In the genomic region with DNA sequence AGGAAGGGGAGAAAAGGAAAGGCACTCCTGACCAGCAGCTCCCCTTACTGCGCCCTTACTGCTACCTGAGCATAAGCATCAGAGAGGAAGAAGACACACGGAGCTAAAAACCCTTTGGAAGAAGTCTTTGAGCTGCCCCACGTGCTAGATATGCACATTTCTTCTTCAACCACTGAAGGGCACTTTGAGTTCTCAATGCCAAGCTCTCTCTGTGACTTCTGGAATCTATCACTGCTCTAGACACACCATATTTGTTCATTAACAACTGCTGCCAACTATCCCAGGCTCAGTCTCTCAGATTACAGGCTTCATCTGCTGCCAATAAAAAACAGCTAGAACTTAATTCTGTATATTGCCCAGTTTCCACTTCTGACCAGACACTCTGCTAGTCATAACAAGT, we compare ENCODE assay signal across 13 mouse cellular contexts. TPM values are rescaled to one million over a fixed set of nuclear protein-coding genes. Genes with fewer than 3 reads are reported as not detected.
DNase-seq lines count a peak whose midpoint lies in the region; ATAC-seq and TF ChIP-seq lines count a peak whose summit lies in the region.
"Had no signal": no experiment of that assay in that cellular context is flagged by ENCODE, and none has a peak within 500 bp of the region (broad histone marks: within the 10 kb centered on the region; RNA-seq: fewer than 3 reads in every experiment).

No protein-coding gene starts in this region.

- no peak overlapping the region for H3K27ac ChIP-seq in lung, embryonic 14.5 days (ENCODE audit: low read depth)
- peak overlapping the region; percentile 57 for H3K27ac ChIP-seq in heart, embryonic 11.5 days (ENCODE audit: low read depth, low read length)
- H3K27ac ChIP-seq: embryonic facial prominence, embryonic 15.5 days; hindbrain, embryonic 15.5 days; kidney, embryonic 15.5 days had no signal

- peak; percentile 26 for DNase-seq in cerebellum, adult 9-10 months
- DNase-seq in cerebellum, adult 8-10 months, result no peak
- DNase-seq in lung, embryonic 14.5 days, result peak; percentile 48
- no peak for DNase-seq in lung, adult 18-20 months
- peak; percentile 70 for DNase-seq in skeletal muscle tissue, adult 2 months (ENCODE audit: low read depth, low spot score)
- DNase-seq in frontal cortex, postnatal 36 days (ENCODE audit: low spot score in 2 of 2), result no peak
- DNase-seq in frontal cortex, adult 2 months (ENCODE audit: extremely low spot score in 1 of 2, low spot score in 1 of 2), result no peak

- no peak overlapping the region for H3K4me3 ChIP-seq in lung, embryonic 14.5 days (ENCODE audit: low read depth, low read length)
- no peak overlapping the region for H3K4me3 ChIP-seq in heart, embryonic 11.5 days (ENCODE audit: low read depth, low read length)
- H3K4me3 ChIP-seq: embryonic facial prominence, embryonic 15.5 days; hindbrain, embryonic 15.5 days; kidney, embryonic 15.5 days; limb, embryonic 13.5 days; megakaryocyte, embryonic 14.5 days had no signal

- TF ChIP-seq CTCF in lung, embryonic 14.5 days (IDR thresholded peaks at IDR 0.05; ENCODE audit: low read depth), result no peak

- H3K4me1 ChIP-seq in lung, embryonic 14.5 days (ENCODE audit: insufficient read depth), result peaks cover 10% of the 10 kb centered on the region; the same call in 1 of the 2 replicates
- peaks cover 17% of the 10 kb centered on the region for H3K4me1 ChIP-seq in heart, embryonic 11.5 days (ENCODE audit: control insufficient read depth, insufficient read depth, low read length)

- no peaks in the 10 kb centered on the region for H3K9me3 ChIP-seq in lung, embryonic 14.5 days (ENCODE audit: low read depth, low read length)
- H3K9me3 ChIP-seq in heart, embryonic 11.5 days (replicated peaks; ENCODE audit: control insufficient read depth, low read length), result no peaks in the 10 kb centered on the region
- H3K9me3 ChIP-seq: embryonic facial prominence, embryonic 15.5 days; hindbrain, embryonic 15.5 days; kidney, embryonic 15.5 days; limb, embryonic 13.5 days; megakaryocyte, embryonic 14.5 days had no signal

- H3K36me3 ChIP-seq in lung, embryonic 14.5 days (ENCODE audit: insufficient read depth), result no peaks in the 10 kb centered on the region
- H3K36me3 ChIP-seq in heart, embryonic 11.5 days (ENCODE audit: control insufficient read depth, insufficient read depth, low read length), result no peaks in the 10 kb centered on the region
- H3K36me3 ChIP-seq: embryonic facial prominence, embryonic 15.5 days; hindbrain, embryonic 15.5 days; kidney, embryonic 15.5 days; limb, embryonic 13.5 days had no signal

- ATAC-seq in lung, embryonic 14.5 days (ENCODE audit: insufficient read depth), result peak; percentile 51; the same call in 1 of the 2 replicates
- ATAC-seq in heart, embryonic 11.5 days (replicated peaks; ENCODE audit: insufficient number of reproducible peaks, low FRiP score, low TSS enrichment), result no peak

- no peak overlapping the region for H3K9ac ChIP-seq in lung, embryonic 14.5 days
- no peak overlapping the region for H3K9ac ChIP-seq in heart, embryonic 11.5 days (ENCODE audit: low read depth, low read length)
- H3K9ac ChIP-seq: embryonic facial prominence, embryonic 15.5 days; hindbrain, embryonic 15.5 days; kidney, embryonic 15.5 days; limb, embryonic 13.5 days had no signal

- no peaks in the 10 kb centered on the region for H3K27me3 ChIP-seq in lung, embryonic 14.5 days (ENCODE audit: insufficient read depth, low read length)
- no peaks in the 10 kb centered on the region for H3K27me3 ChIP-seq in heart, embryonic 11.5 days (ENCODE audit: control insufficient read depth, insufficient read depth, low read length)
- H3K27me3 ChIP-seq: embryonic facial prominence, embryonic 15.5 days; hindbrain, embryonic 15.5 days; kidney, embryonic 15.5 days; limb, embryonic 13.5 days; megakaryocyte, embryonic 14.5 days had no signal

- WGBS in lung, embryonic 14.5 days, result 67% methylated on average over 3 of the region's 3 CpGs
- 49% methylated on average over 3 of the region's 3 CpGs for WGBS in heart, embryonic 11.5 days (ENCODE audit: insufficient replicate concordance)

- no peak overlapping the region for H3K4me2 ChIP-seq in lung, embryonic 14.5 days
- H3K4me2 ChIP-seq in heart, embryonic 11.5 days, result no peak overlapping the region
- H3K4me2 ChIP-seq: embryonic facial prominence, embryonic 15.5 days; hindbrain, embryonic 15.5 days; kidney, embryonic 15.5 days; limb, embryonic 13.5 days had no signal

RNA-seq across cellular contexts. Expression of a gene that starts 15.7 kb away (rescaled TPM):
- polyA plus RNA-seq in lung, embryonic 14.5 days (2014; fragmentation: Nextera tagmentation; extraction: Ambion mirVana), result 3.3 and 4.4 TPM in 2 replicates
- polyA plus RNA-seq in heart, embryonic 11.5 days (2014; fragmentation: Nextera tagmentation; extraction: Ambion mirVana), result 4.0 and 5.3 TPM in 2 replicates
- 14.9 and 17.4 TPM in 2 replicates for polyA plus RNA-seq in frontal cortex, adult 2 months (2012; rRNA removed)

Comparison
In these comparisons a context has a peak if more than half of its experiments do, and no peak if none do; other contexts are left out.
1. DNase-seq: peak in cerebellum, adult 9-10 months (single experiment), lung, embryonic 14.5 days (single experiment) and skeletal muscle tissue, adult 2 months (single experiment); none in cerebellum, adult 8-10 months (single experiment), lung, adult 18-20 months (0 of 2), frontal cortex, postnatal 36 days (0 of 2) and frontal cortex, adult 2 months (0 of 2).